Mouse (Mus musculus) CH12.LX (cell line): ENCODE data around the gene Selenoo. TPM values are rescaled to one million over a fixed set of nuclear protein-coding genes. Genes with fewer than 3 reads are reported as not detected.

Experiments
- DNase-seq: peaks from one replicate; pipeline ENCODE4 v3.0.0-alpha.2; 2013; ENCODE audit errors: extremely low read depth
- H3K27ac ChIP-seq: 2 replicates; pipeline ENCODE4 v1.5.1; 2012; ENCODE audit warnings: low read depth, mild to moderate bottlenecking, control low read depth, moderate library complexity; ENCODE audit not compliant: insufficient read depth
- H3K27me3 ChIP-seq: replicated peaks from 2 replicates; pipeline ENCODE3; 2012; ENCODE audit warnings: inconsistent platforms
- H3K36me3 ChIP-seq, 2 experiments: replicated peaks in 1 of 2; 2 replicates each; pipeline versions ENCODE3 to v1.6.1; 2012; ENCODE audit warnings: inconsistent platforms in 1 of 2, low read length in 1 of 2, mild to moderate bottlenecking in 1 of 2, mixed read lengths in 1 of 2, moderate library complexity in 1 of 2; ENCODE audit not compliant: control insufficient read depth in 1 of 2, insufficient read depth in 1 of 2
- H3K4me1 ChIP-seq, 2 experiments: 2 replicates each; pipeline ENCODE4 v1.6.1; 2012; ENCODE audit warnings: inconsistent platforms in 1 of 2, moderate library complexity in 1 of 2; ENCODE audit not compliant: insufficient read depth in 2 of 2, control insufficient read depth in 1 of 2
- H3K4me2 ChIP-seq: 2 replicates; pipeline ENCODE4 v1.6.1; 2012; ENCODE audit warnings: low read depth, mild to moderate bottlenecking, control low read depth; ENCODE audit not compliant: poor library complexity, insufficient read depth, severe bottlenecking
- H3K4me3 ChIP-seq, 3 experiments: fragments of 150-350 bp in 1 of 3; sonication (generic) in 1 of 3; replicated peaks in 1 of 3; 2 replicates each; pipeline versions ENCODE3 to v1.5.1; 2011 to 2012; ENCODE audit warnings: low read depth in 2 of 3, low read length in 2 of 3, mild to moderate bottlenecking in 2 of 3, moderate library complexity in 2 of 3, control low read depth in 1 of 3, improper control_type of control experiment in 1 of 3, inconsistent platforms in 1 of 3, mixed read lengths in 1 of 3; ENCODE audit not compliant: poor library complexity in 1 of 3
- H3K79me2 ChIP-seq: replicated peaks from 2 replicates; pipeline ENCODE4 v1.6.1; 2012; ENCODE audit warnings: mild to moderate bottlenecking, moderate library complexity; ENCODE audit not compliant: control insufficient read depth, poor library complexity, insufficient read depth, severe bottlenecking; ENCODE audit errors: extremely low read depth
- H3K9ac ChIP-seq: 2 replicates; pipeline ENCODE4 v1.6.1; 2012; ENCODE audit warnings: low read depth, mild to moderate bottlenecking, control low read depth, moderate library complexity; ENCODE audit not compliant: insufficient read depth
- H3K9me3 ChIP-seq: replicated peaks from 2 replicates; pipeline ENCODE3; 2012; ENCODE audit warnings: low read length, inconsistent platforms, mixed read lengths
- BHLHE40 ChIP-seq: IDR thresholded peaks from 2 replicates; pipeline ENCODE4 v1.6.1; 2011; ENCODE audit warnings: mild to moderate bottlenecking, low read depth, low read length, improper control_type of control experiment
- CHD1 ChIP-seq: IDR thresholded peaks from 2 replicates; pipeline ENCODE4 v1.6.1; 2012; ENCODE audit warnings: low read depth, low read length, improper control_type of control experiment, inconsistent platforms
- CHD2 ChIP-seq: IDR thresholded peaks from 2 replicates; pipeline ENCODE4 v1.6.1; 2011; ENCODE audit warnings: low read length, improper control_type of control experiment
- CTCF ChIP-seq, 2 experiments: IDR thresholded peaks in 1 of 2; conservative IDR thresholded peaks in 1 of 2; 2 replicates each; pipeline ENCODE4 v1.5.1; 2011 to 2012; ENCODE audit warnings: low read depth in 2 of 2, low read length in 2 of 2, improper control_type of control experiment in 1 of 2, inconsistent platforms in 1 of 2, mild to moderate bottlenecking in 1 of 2, moderate library complexity in 1 of 2
- E2F4 ChIP-seq: IDR thresholded peaks from 2 replicates; pipeline ENCODE4 v1.6.1; 2011; ENCODE audit warnings: low read depth, low read length, improper control_type of control experiment; ENCODE audit not compliant: insufficient replicate concordance
- ELF1 ChIP-seq: IDR thresholded peaks from 2 replicates; pipeline ENCODE4 v1.6.1; 2014; ENCODE audit warnings: low read depth, mild to moderate bottlenecking, inconsistent platforms, low read length, improper control_type of control experiment
- EP300 ChIP-seq: IDR thresholded peaks from 2 replicates; pipeline ENCODE4 v1.6.1; 2011; ENCODE audit warnings: low read length, improper control_type of control experiment
- ETS1 ChIP-seq: conservative IDR thresholded peaks from 2 replicates; pipeline ENCODE4 v1.6.1; 2012; ENCODE audit warnings: low read depth, mild to moderate bottlenecking, inconsistent platforms, low read length, improper control_type of control experiment, moderate library complexity
- GABPA ChIP-seq: IDR thresholded peaks from 2 replicates; pipeline ENCODE4 v1.6.1; 2012; ENCODE audit warnings: low read depth, low read length, improper control_type of control experiment, inconsistent platforms; ENCODE audit not compliant: insufficient replicate concordance
- HCFC1 ChIP-seq: IDR thresholded peaks from 2 replicates; pipeline ENCODE4 v1.6.1; 2012; ENCODE audit warnings: low read depth, mild to moderate bottlenecking, inconsistent platforms, low read length, improper control_type of control experiment
- IRF4 ChIP-seq: IDR thresholded peaks from 2 replicates; pipeline ENCODE4 v1.6.1; 2014; ENCODE audit warnings: low read depth, mild to moderate bottlenecking, inconsistent platforms, low read length, improper control_type of control experiment
- JUN ChIP-seq: IDR thresholded peaks from 2 replicates; pipeline ENCODE4 v1.6.1; 2011; ENCODE audit warnings: low read depth, mild to moderate bottlenecking, low read length, improper control_type of control experiment, moderate library complexity; ENCODE audit not compliant: insufficient read depth
- JUND ChIP-seq: conservative IDR thresholded peaks from 2 replicates; pipeline ENCODE4 v1.6.1; 2011; ENCODE audit warnings: low read depth, low read length, improper control_type of control experiment
- KAT2A ChIP-seq: IDR thresholded peaks from 2 replicates; pipeline ENCODE4 v1.6.1; 2012; ENCODE audit warnings: low read length, improper control_type of control experiment, inconsistent platforms; ENCODE audit not compliant: insufficient replicate concordance
- MAFK ChIP-seq: IDR thresholded peaks from 2 replicates; pipeline ENCODE4 v1.6.1; 2011; ENCODE audit warnings: low read length, improper control_type of control experiment; ENCODE audit not compliant: insufficient replicate concordance
- MAX ChIP-seq: IDR thresholded peaks from 2 replicates; pipeline ENCODE4 v1.6.1; 2011; ENCODE audit warnings: low read length, improper control_type of control experiment
- MAZ ChIP-seq: IDR thresholded peaks from 2 replicates; pipeline ENCODE4 v1.6.1; 2012; ENCODE audit warnings: low read depth, mild to moderate bottlenecking, inconsistent platforms, low read length, improper control_type of control experiment, moderate library complexity
- MEF2A ChIP-seq: IDR thresholded peaks from 2 replicates; pipeline ENCODE4 v1.6.1; 2014; ENCODE audit warnings: low read depth, mild to moderate bottlenecking, inconsistent platforms, low read length, improper control_type of control experiment, borderline replicate concordance
- MXI1 ChIP-seq: IDR thresholded peaks from 2 replicates; pipeline ENCODE4 v1.6.1; 2011; ENCODE audit warnings: mild to moderate bottlenecking, low read depth, low read length, improper control_type of control experiment
- MYC ChIP-seq: IDR thresholded peaks from 2 replicates; pipeline ENCODE4 v1.6.1; 2011; ENCODE audit warnings: low read depth, mild to moderate bottlenecking, improper control_type of control experiment, low read length
- NELFE ChIP-seq: IDR thresholded peaks from 2 replicates; pipeline ENCODE4 v1.6.1; 2011; ENCODE audit warnings: low read depth, low read length, improper control_type of control experiment
- NRF1 ChIP-seq: IDR thresholded peaks from 2 replicates; pipeline ENCODE4 v1.6.1; 2014; ENCODE audit warnings: low read depth, mild to moderate bottlenecking, inconsistent platforms, low read length, improper control_type of control experiment, moderate library complexity
- PAX5 ChIP-seq: IDR thresholded peaks from 2 replicates; pipeline ENCODE4 v1.6.1; 2012; ENCODE audit warnings: low read length, inconsistent platforms, mixed read lengths
- POLR2A ChIP-seq: IDR thresholded peaks from 2 replicates; pipeline ENCODE4 v1.6.1; 2011; ENCODE audit warnings: low read depth, mild to moderate bottlenecking, improper control_type of control experiment, low read length
- POLR2AphosphoS2 ChIP-seq: IDR thresholded peaks from 2 replicates; pipeline ENCODE4 v1.6.1; 2011; ENCODE audit warnings: low read depth, low read length, improper control_type of control experiment
- RAD21 ChIP-seq: IDR thresholded peaks from 2 replicates; pipeline ENCODE4 v1.6.1; 2011; ENCODE audit warnings: low read depth, mild to moderate bottlenecking, low read length, improper control_type of control experiment, moderate library complexity
- RCOR1 ChIP-seq: conservative IDR thresholded peaks from 2 replicates; pipeline ENCODE4 v1.6.1; 2012; ENCODE audit warnings: low read depth, mild to moderate bottlenecking, inconsistent platforms, low read length, improper control_type of control experiment
- SIN3A ChIP-seq: IDR thresholded peaks from 2 replicates; pipeline ENCODE4 v1.6.1; 2012; ENCODE audit warnings: low read length, improper control_type of control experiment, inconsistent platforms
- SMC3 ChIP-seq: IDR thresholded peaks from 2 replicates; pipeline ENCODE4 v1.6.1; 2011; ENCODE audit warnings: low read depth, low read length, improper control_type of control experiment
- TBP ChIP-seq: conservative IDR thresholded peaks from 2 replicates; pipeline ENCODE4 v1.6.1; 2011; ENCODE audit warnings: low read depth, low read length, improper control_type of control experiment
- TCF12 ChIP-seq: IDR thresholded peaks from 2 replicates; pipeline ENCODE4 v1.6.1; 2014; ENCODE audit warnings: low read depth, mild to moderate bottlenecking, inconsistent platforms, low read length, improper control_type of control experiment
- UBTF ChIP-seq: IDR thresholded peaks from 2 replicates; pipeline ENCODE4 v1.6.1; 2012; ENCODE audit warnings: low read depth, mild to moderate bottlenecking, inconsistent platforms, low read length, improper control_type of control experiment, moderate library complexity
- USF1 ChIP-seq: IDR thresholded peaks from 2 replicates; pipeline ENCODE4 v1.6.1; 2014; ENCODE audit warnings: low read depth, mild to moderate bottlenecking, inconsistent platforms, low read length, improper control_type of control experiment
- USF2 ChIP-seq: conservative IDR thresholded peaks from 2 replicates; pipeline ENCODE4 v1.6.1; 2011; ENCODE audit warnings: low read depth, low read length, improper control_type of control experiment
- ZC3H11A ChIP-seq: IDR thresholded peaks from 2 replicates; pipeline ENCODE4 v1.6.1; 2012; ENCODE audit warnings: low read depth, mild to moderate bottlenecking, inconsistent platforms, low read length, improper control_type of control experiment
- ZKSCAN1 ChIP-seq: IDR thresholded peaks from 2 replicates; pipeline ENCODE4 v1.6.1; 2012; ENCODE audit warnings: low read depth, inconsistent platforms, low read length, improper control_type of control experiment, borderline replicate concordance
- ZMIZ1 ChIP-seq: IDR thresholded peaks from 2 replicates; pipeline ENCODE4 v1.6.1; 2012; ENCODE audit warnings: low read depth, mild to moderate bottlenecking, inconsistent platforms, low read length, improper control_type of control experiment
- ZNF384 ChIP-seq: IDR thresholded peaks from 2 replicates; pipeline ENCODE4 v1.6.1; 2012; ENCODE audit warnings: low read depth, low read length, improper control_type of control experiment, inconsistent platforms
- dilution Hi-C: fragments of 300-500 bp; cut with MboI; formaldehyde crosslinking; loops from 2 replicates; pipeline ENCODE4 v1.14.3; 2020; ENCODE audit warnings: low sequenced_read_pairs; ENCODE audit not compliant: extremely low pct_unique_long_range_greater_than_20kb, extremely low pct_ligation_motif_present
- in situ Hi-C: fragments of 300-500 bp; cut with MboI; formaldehyde crosslinking; loops from 3 replicates; pipeline ENCODE4 v1.14.3; 2019; ENCODE audit warnings: low sequenced_read_pairs, low pct_ligation_motif_present, low pct_unique_long_range_greater_than_20kb, mixed read lengths
- polyA plus RNA-seq: library from polyadenylated mRNA; unstranded; fragments of >175 nt; gene quantifications from 2 replicates; pipeline ENCODE4 v1.2.1, GENCODE M21; 2012; ENCODE audit warnings: low read depth; ENCODE audit not compliant: insufficient read length
- total RNA-seq, 2 experiments: library from RNA; depleted of rRNA; stranded (reverse); fragments of 300-350 nt in 1 of 2; fragments of >200 nt in 1 of 2; gene quantifications; 2 replicates each; pipeline ENCODE4 v1.2.3; 2012 to 2014

The Selenoo gene
- total and polyA plus RNA-seq, 3 experiments, result 3.7 to 11.7 (median 8.7) TPM

DNA sequence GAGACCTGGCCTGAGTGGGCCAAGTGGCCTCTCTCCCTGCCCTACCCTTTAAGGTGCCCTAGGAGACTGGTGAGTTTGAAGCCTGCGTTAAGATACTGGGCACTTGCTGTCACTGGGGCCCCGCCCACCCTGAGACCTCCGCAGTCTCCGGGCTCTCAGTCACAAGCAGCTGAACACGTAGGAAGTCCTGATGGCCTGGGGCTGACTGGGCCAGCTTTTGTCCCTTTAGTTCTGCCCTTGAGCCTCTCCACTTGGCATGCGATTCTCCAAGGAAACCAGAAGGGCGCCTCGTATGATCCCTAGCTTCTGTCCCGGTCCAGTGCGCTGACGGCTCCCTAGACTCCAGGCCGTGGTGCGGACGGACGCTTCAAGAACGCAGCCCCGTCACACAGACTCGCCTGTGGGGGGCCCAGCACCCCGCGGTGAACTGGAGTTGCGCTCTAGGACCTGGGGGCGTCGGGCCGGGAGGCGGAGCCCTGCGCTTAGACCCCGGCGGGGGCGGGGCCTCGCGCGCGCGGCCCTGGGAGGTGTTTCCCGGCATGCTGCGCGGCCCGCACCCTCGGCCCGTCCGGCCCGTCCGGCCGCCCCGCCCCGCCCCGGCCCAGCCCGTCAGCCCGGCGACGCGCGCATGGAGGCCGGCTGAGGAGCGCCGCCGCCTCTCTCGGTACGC lies 13.3 kb upstream of the Selenoo start:
- in situ Hi-C loops, result loop anchor here (10.0 kb wide), 2 partner anchors 251 to 349 kb away; partner anchors contain the start of genes C730034F03Rik, Chkb, Cpt1b and Gm44502
- dilution Hi-C loops, result no loop called here
- no peak overlapping the region for H3K27ac ChIP-seq
- H3K27me3 ChIP-seq, result peaks cover 44% of the 10 kb centered on the region
- DNase-seq, result peak; percentile 64
- H3K9ac ChIP-seq, result peak overlapping the region; percentile 96
- H3K9me3 ChIP-seq, result no peaks in the 10 kb centered on the region
- peaks cover 1 to 13% of the 10 kb centered on the region in 2 experiments for H3K36me3 ChIP-seq
- H3K4me3 ChIP-seq, result peak overlapping the region; percentile 65 to 88 (median 87)
- peaks cover 34% of the 10 kb centered on the region for H3K79me2 ChIP-seq
- peak overlapping the region; percentile 72 for H3K4me2 ChIP-seq
- peaks cover 6 to 42% of the 10 kb centered on the region in 2 experiments; a peak in 3 of 4 replicates for H3K4me1 ChIP-seq
- 0 out of 2 replicates have a peak, but pooled peaks have one; percentile 24 for TF ChIP-seq UBTF
- TF ChIP-seq E2F4, result no peak
- no peak for TF ChIP-seq IRF4
- TF ChIP-seq MYC, result no peak
- TF ChIP-seq PAX5, result no peak
- TF ChIP-seq NELFE, result peak; percentile 19
- 0 out of 2 replicates have a peak, but pooled peaks have one; percentile 10 for TF ChIP-seq ZMIZ1
- no peak for TF ChIP-seq BHLHE40
- no peak for TF ChIP-seq POLR2AphosphoS2
- 0 out of 2 replicates have a peak, but pooled peaks have one; percentile 39 for TF ChIP-seq KAT2A
- peak; percentile 61 for TF ChIP-seq NRF1
- TF ChIP-seq CTCF (conservative IDR thresholded peaks at IDR 0.05 in 1 of 2, IDR thresholded peaks at IDR 0.05 in 1 of 2; ENCODE audit: low read depth in 2 of 2, low read length in 2 of 2), result no peak
- no peak for TF ChIP-seq CHD2
- TF ChIP-seq HCFC1, result peak; percentile 70
- no peak for TF ChIP-seq CHD1
- TF ChIP-seq ELF1, result peak; percentile 15; the same call in 1 of the 2 replicates
- TF ChIP-seq TCF12, result peak; percentile 59
- no peak for TF ChIP-seq MEF2A
- no peak for TF ChIP-seq ZKSCAN1
- TF ChIP-seq JUN, result no peak
- TF ChIP-seq MXI1, result peak; percentile 31; the same call in 1 of the 2 replicates
- TF ChIP-seq ZNF384, result no peak
- peak; percentile 63; the same call in 1 of the 2 replicates for TF ChIP-seq MAZ
- TF ChIP-seq POLR2A, result peak; percentile 68
- no peak for TF ChIP-seq JUND
- TF ChIP-seq ETS1, result no peak
- no peak for TF ChIP-seq GABPA
- TF ChIP-seq RCOR1, result no peak
- TF ChIP-seq EP300, result no peak
- TF ChIP-seq USF2, result no peak
- no peak for TF ChIP-seq TBP
- no peak for TF ChIP-seq ZC3H11A
- no peak for TF ChIP-seq RAD21
- no peak for TF ChIP-seq MAFK
- no peak; the same call in 1 of the 2 replicates for TF ChIP-seq SMC3
- peak; percentile 81 for TF ChIP-seq SIN3A
- no peak for TF ChIP-seq USF1
- no peak for TF ChIP-seq MAX
